In the genomic region with DNA sequence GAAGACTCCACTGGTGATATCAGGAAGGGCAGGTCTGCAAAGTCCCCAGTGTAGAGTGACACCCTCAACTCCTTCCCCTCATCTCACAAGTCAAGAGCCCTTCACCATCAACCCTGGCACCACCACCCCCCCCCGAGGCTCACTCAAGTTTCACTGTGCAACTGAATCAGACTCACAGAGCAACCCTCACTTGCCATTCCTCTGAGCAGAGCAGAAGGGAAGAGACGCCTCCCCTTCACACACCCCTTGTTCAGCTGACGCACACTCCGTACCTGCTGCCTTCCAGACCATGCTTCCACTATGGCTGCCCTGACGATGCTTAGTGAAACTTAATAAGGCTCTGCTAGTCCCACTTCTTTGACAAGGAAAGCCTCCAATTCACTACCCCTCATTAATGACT, we compare ENCODE assay signal across 19 mouse cellular contexts.
"Had no signal": no experiment of that assay in that cellular context is flagged by ENCODE, and none has a peak within 500 bp of the region (broad histone marks: within the 10 kb centered on the region; RNA-seq: fewer than 3 reads in every experiment).

No protein-coding gene starts in this region.

- H3K9ac ChIP-seq: liver, embryonic 15.5 days; liver, postnatal 0 days; lung, embryonic 14.5 days; midbrain, embryonic 12.5 days; neural tube, embryonic 13.5 days; neural tube, embryonic 15.5 days; stomach, embryonic 15.5 days had no signal

- H3K27me3 ChIP-seq: liver, embryonic 15.5 days; midbrain, embryonic 12.5 days; neural tube, embryonic 13.5 days; neural tube, embryonic 15.5 days; stomach, embryonic 15.5 days had no signal

- H3K4me2 ChIP-seq: liver, embryonic 15.5 days; lung, embryonic 14.5 days; midbrain, embryonic 12.5 days; neural tube, embryonic 13.5 days; neural tube, embryonic 15.5 days; stomach, embryonic 15.5 days had no signal

- ATAC-seq: liver, postnatal 0 days; midbrain, embryonic 16.5 days had no signal

- H3K4me3 ChIP-seq: liver, embryonic 15.5 days; midbrain, embryonic 10.5 days; midbrain, embryonic 12.5 days; myocyte; neural tube, embryonic 13.5 days; neural tube, embryonic 15.5 days; stomach, embryonic 15.5 days had no signal

- DNase-seq: liver, postnatal 0 days; lung, embryonic 14.5 days; lung, postnatal 14 days; midbrain, embryonic 14.5 days; retina, postnatal 1 day; right cerebral cortex, adult 18-20 months; right cerebral cortex, postnatal 25 days; right cerebral cortex, postnatal 4 days; thymus, adult 2 months; thymus, postnatal 25 days; thymus, postnatal 4 days had no signal

- H3K9me3 ChIP-seq: liver, embryonic 15.5 days; midbrain, embryonic 10.5 days; midbrain, embryonic 12.5 days; neural tube, embryonic 13.5 days; neural tube, embryonic 15.5 days; stomach, embryonic 15.5 days had no signal

- H3K4me1 ChIP-seq: midbrain, embryonic 10.5 days; midbrain, embryonic 12.5 days; neural tube, embryonic 13.5 days; neural tube, embryonic 15.5 days; stomach, embryonic 15.5 days had no signal

- H3K36me3 ChIP-seq: liver, embryonic 15.5 days; midbrain, embryonic 10.5 days; midbrain, embryonic 12.5 days; neural tube, embryonic 13.5 days; neural tube, embryonic 15.5 days; stomach, embryonic 15.5 days had no signal

- H3K27ac ChIP-seq: liver, embryonic 15.5 days; midbrain, embryonic 10.5 days; midbrain, embryonic 12.5 days; neural tube, embryonic 13.5 days; neural tube, embryonic 15.5 days; stomach, embryonic 15.5 days had no signal
